ENCODE assay signal across 9 mouse cellular contexts in genomic region chrX:52971211-52972006, GRCm38 (mm10). TPM values are rescaled to one million over a fixed set of nuclear protein-coding genes. Genes with fewer than 3 reads are reported as not detected.
DNase-seq lines count a peak whose midpoint lies in the region; ATAC-seq lines count a peak whose summit lies in the region.
"Had no signal": no experiment of that assay in that cellular context is flagged by ENCODE, and none has a peak within 500 bp of the region (broad histone marks: within the 10 kb centered on the region; RNA-seq: fewer than 3 reads in every experiment).

No protein-coding gene starts in this region.

- ATAC-seq in erythroid progenitor cell, adult 5-6 weeks (replicated peaks; ENCODE audit: low FRiP score, poor library complexity, severe bottlenecking) = peak; percentile 99
- ATAC-seq in liver, embryonic 13.5 days (ENCODE audit: low read depth) = peak; percentile 99

- peak overlapping the region; percentile 55 for H3K4me2 ChIP-seq in liver, embryonic 13.5 days
- H3K4me2 ChIP-seq: limb, embryonic 13.5 days had no signal

- peaks cover 52% of the 10 kb centered on the region for H3K4me1 ChIP-seq in liver, embryonic 13.5 days (replicated peaks)
- H3K4me1 ChIP-seq in forebrain, embryonic 10.5 days = no peaks in the 10 kb centered on the region
- H3K4me1 ChIP-seq: limb, embryonic 13.5 days had no signal

- peak overlapping the region; percentile 54 for H3K9ac ChIP-seq in liver, embryonic 13.5 days
- H3K9ac ChIP-seq: limb, embryonic 13.5 days had no signal

- no peaks in the 10 kb centered on the region for H3K36me3 ChIP-seq in liver, embryonic 13.5 days
- H3K36me3 ChIP-seq in forebrain, embryonic 10.5 days (replicated peaks) = no peaks in the 10 kb centered on the region
- H3K36me3 ChIP-seq: limb, embryonic 13.5 days had no signal

- H3K9me3 ChIP-seq in liver, embryonic 13.5 days (replicated peaks) = no peaks in the 10 kb centered on the region
- H3K9me3 ChIP-seq in forebrain, embryonic 10.5 days = no peaks in the 10 kb centered on the region
- H3K9me3 ChIP-seq: limb, embryonic 13.5 days had no signal

- no peaks in the 10 kb centered on the region for H3K27me3 ChIP-seq in liver, embryonic 13.5 days
- H3K27me3 ChIP-seq in forebrain, embryonic 10.5 days (ENCODE audit: poor library complexity, severe bottlenecking) = no peaks in the 10 kb centered on the region
- H3K27me3 ChIP-seq: limb, embryonic 13.5 days had no signal

- H3K27ac ChIP-seq in liver, embryonic 13.5 days = peak overlapping the region; percentile 94
- no peak overlapping the region for H3K27ac ChIP-seq in forebrain, embryonic 10.5 days
- H3K27ac ChIP-seq: limb, embryonic 13.5 days had no signal

- peak overlapping the region; percentile 39 for H3K4me3 ChIP-seq in liver, embryonic 13.5 days (replicated peaks)
- no peak overlapping the region for H3K4me3 ChIP-seq in forebrain, embryonic 10.5 days
- H3K4me3 ChIP-seq: limb, embryonic 13.5 days had no signal

- intact Hi-C loops in left cerebral cortex, postnatal 14 days (cut with DNase I) = no loop called here

- DNase-seq in adrenal gland, adult (ENCODE audit: inconsistent age in 2 of 2, low spot score in 1 of 2) = peak; percentile 76 to 78
- DNase-seq in adrenal gland, postnatal 4 days (ENCODE audit: low spot score in 2 of 2) = no peak
- peak; percentile 73 for DNase-seq in liver, embryonic 13.5 days
- peak; percentile 38 to 79 for DNase-seq in spleen, postnatal 10 days (ENCODE audit: low spot score in 2 of 2)
- DNase-seq in left cerebral cortex, postnatal 14 days (ENCODE audit: low spot score in 2 of 2) = no peak
- DNase-seq in retina, embryonic 14.5 days (ENCODE audit: low spot score) = no peak
- no peak for DNase-seq in forebrain, embryonic 10.5 days (ENCODE audit: extremely low spot score, low spot score)

- 23% methylated on average over 3 of the region's 3 CpGs for WGBS in liver, embryonic 13.5 days (ENCODE audit: insufficient replicate concordance)
- whole genome bisulfite sequencing in forebrain, embryonic 10.5 days = 75% methylated on average over 3 of the region's 3 CpGs

RNA-seq across cellular contexts. Expression of gene Hprt, which starts 16.5 kb away (rescaled TPM):
- total RNA-seq in adrenal gland, postnatal 4 days (2021) = 10 to 100 TPM; 70.3 to 94.6 TPM
- total RNA-seq in erythroid progenitor cell, adult 5-6 weeks (2015; ENCODE audit: low replicate concordance) = 82.6 and 119 TPM in 2 replicates
- 86.4 and 105 TPM in 2 replicates for total RNA-seq in erythroid progenitor cell, adult 5-6 weeks (2017; ENCODE audit: low replicate concordance)
- polyA plus RNA-seq in liver, embryonic 13.5 days (2015; fragmentation: Nextera tagmentation; extraction: Ambion mirVana) = 253 and 285 TPM in 2 replicates
- 100 to 1,000 TPM; 142 to 161 TPM for total RNA-seq in left cerebral cortex, postnatal 14 days (2021)
- 119 and 122 TPM in 2 replicates for polyA plus RNA-seq in forebrain, embryonic 10.5 days (2016; fragmentation: Nextera tagmentation; extraction: Ambion mirVana)

RNA-seq across cellular contexts. Expression of gene Phf6, which starts 59.3 kb away (rescaled TPM):
- total RNA-seq in adrenal gland, postnatal 4 days (2021) = 10 to 100 TPM; 17.8 to 17.9 TPM
- 23.5 and 27.8 TPM in 2 replicates for total RNA-seq in erythroid progenitor cell, adult 5-6 weeks (2015; ENCODE audit: low replicate concordance)
- total RNA-seq in erythroid progenitor cell, adult 5-6 weeks (2017; ENCODE audit: low replicate concordance) = 15.2 and 18.9 TPM in 2 replicates
- 11.0 and 15.9 TPM in 2 replicates for polyA plus RNA-seq in liver, embryonic 13.5 days (2015; fragmentation: Nextera tagmentation; extraction: Ambion mirVana)
- total RNA-seq in left cerebral cortex, postnatal 14 days (2021) = 10 to 100 TPM; 15.2 to 16.6 TPM
- polyA plus RNA-seq in forebrain, embryonic 10.5 days (2016; fragmentation: Nextera tagmentation; extraction: Ambion mirVana) = 104 and 108 TPM in 2 replicates

Comparison
In these comparisons a context has a peak if more than half of its experiments do, and no peak if none do; other contexts are left out.
1. DNase-seq: peak in adrenal gland, adult (2 of 2), liver, embryonic 13.5 days (single experiment) and spleen, postnatal 10 days (2 of 2); none in adrenal gland, postnatal 4 days (0 of 2), left cerebral cortex, postnatal 14 days (0 of 2), retina, embryonic 14.5 days (single experiment) and forebrain, embryonic 10.5 days (single experiment).